Mouse (Mus musculus) hindbrain, embryonic 14.5 days (tissue): ENCODE results near the gene Npw. TPM values are rescaled to one million over a fixed set of nuclear protein-coding genes. Genes with fewer than 3 reads are reported as not detected.
"Not testable (repeated sequence)": the region's sequence is repeated elsewhere in the genome, so short reads cannot be mapped to it uniquely, and the experiment has no call there.

Source experiments
- ATAC-seq: fragments of 200-750 bp; cut with Nextera tagmentation; 2 replicates; pipeline ENCODE4 v1.8.0; 2017; ENCODE audit warnings: moderate number of reproducible peaks, mild to moderate bottlenecking, moderate TSS enrichment, moderate library complexity; ENCODE audit not compliant: low FRiP score
- DNase-seq: peaks from one replicate; pipeline ENCODE4 v3.0.0-alpha.2; 2015; ENCODE audit warnings: low spot score
- H3K27ac ChIP-seq: fragments of 300-500 bp; sonication (generic); 2 replicates; pipeline ENCODE4 v1.5.1; 2014; ENCODE audit warnings: mild to moderate bottlenecking, moderate library complexity
- H3K27me3 ChIP-seq: fragments of 300-500 bp; sonication (generic); 2 replicates; pipeline ENCODE4 v1.6.1; 2014; ENCODE audit warnings: mild to moderate bottlenecking, low read length, mixed read lengths; ENCODE audit not compliant: control insufficient read depth, insufficient read depth
- H3K36me3 ChIP-seq: fragments of 300-500 bp; sonication (generic); replicated peaks from 2 replicates; pipeline ENCODE4 v1.6.1; 2014; ENCODE audit not compliant: control insufficient read depth, insufficient read depth
- H3K4me1 ChIP-seq: fragments of 300-500 bp; sonication (generic); replicated peaks from 2 replicates; pipeline ENCODE4 v1.6.1; 2014; ENCODE audit warnings: antibody characterized with exemption, low read length, mixed read lengths; ENCODE audit not compliant: control insufficient read depth, insufficient read depth
- H3K4me2 ChIP-seq: fragments of 300-500 bp; sonication (generic); replicated peaks from 2 replicates; pipeline ENCODE4 v1.6.1; 2014; ENCODE audit warnings: mild to moderate bottlenecking, moderate library complexity
- H3K4me3 ChIP-seq: fragments of 300-500 bp; sonication (generic); replicated peaks from 2 replicates; pipeline ENCODE4 v1.5.1; 2014; ENCODE audit warnings: mild to moderate bottlenecking, low read length
- H3K9ac ChIP-seq: fragments of 300-500 bp; sonication (generic); 2 replicates; pipeline ENCODE4 v1.6.1; 2014
- H3K9me3 ChIP-seq: fragments of 300-500 bp; sonication (generic); 2 replicates; pipeline ENCODE4 v1.6.1; 2016; ENCODE audit warnings: low read length; ENCODE audit not compliant: control insufficient read depth
- WGBS: fragments of 180-500 bp; shearing (Covaris S2); extraction: QIAGEN DNeasy Blood & Tissue Kit; methylation state at CpG from one replicate; pipeline ENCODE4 v1.1.7; 2014; 5-methylcytosine and 5-hydroxymethylcytosine counted together
- polyA plus RNA-seq: library from polyadenylated mRNA; unstranded; fragments of >200 nt; fragmentation: Nextera tagmentation; extraction: Ambion mirVana; gene quantifications from 2 replicates; pipeline ENCODE4 v1.2.1, GENCODE M21; 2014

Npw gene
- polyA plus RNA-seq, 1 experiment from 2014 or later = 0.83 TPM

- Histone ChIP-seq H3K4me1 (peaks cover 8% of the 10 kb centered on the region), H3K36me3 (peaks cover 52% of the 10 kb centered on the region), H3K27me3 (no peaks in the 10 kb centered on the region), H3K27ac (no peak overlapping the region), H3K9ac (no peak overlapping the region), H3K9me3 (no peaks in the 10 kb centered on the region), H3K4me2 (no peak overlapping the region), H3K4me3 (no peak overlapping the region)
- ATAC-seq (no peak), DNase-seq (no peak)
- WGBS = 92% methylated on average over 5 of the region's 5 CpGs
These were observed 18.6 kb upstream of the Npw start for GRCm38 (mm10) chr17:24676877-24677276.

- peak; percentile 66 for DNase-seq
- Histone ChIP-seq H3K27ac (no peak overlapping the region), H3K4me1 (peaks cover 15% of the 10 kb centered on the region), H3K36me3 (peaks cover 46% of the 10 kb centered on the region), H3K9me3 (no peaks in the 10 kb centered on the region), H3K4me2 (no peak overlapping the region), H3K27me3 (no peaks in the 10 kb centered on the region), H3K9ac (no peak overlapping the region), H3K4me3 (no peak overlapping the region)
- 56% methylated on average over 2 of the region's 2 CpGs for WGBS
- no peak for ATAC-seq
These were observed 17.9 kb upstream of the Npw start for GRCm38 (mm10) chr17:24676187-24676586.

- Histone ChIP-seq H3K4me3 (no peak overlapping the region), H3K9me3 (no peaks in the 10 kb centered on the region), H3K4me1 (peaks cover 25% of the 10 kb centered on the region), H3K27ac (no peak overlapping the region), H3K27me3 (no peaks in the 10 kb centered on the region), H3K9ac (no peak overlapping the region), H3K36me3 (peaks cover 26% of the 10 kb centered on the region), H3K4me2 (no peak overlapping the region)
- no peak for DNase-seq
- 86% methylated on average over 7 of the region's 7 CpGs for WGBS
- no peak for ATAC-seq
These were observed 16.0 kb upstream of the Npw start for GRCm38 (mm10) chr17:24674277-24674676.

- Histone ChIP-seq H3K27ac (no peak overlapping the region), H3K27me3 (no peaks in the 10 kb centered on the region), H3K9me3 (no peaks in the 10 kb centered on the region), H3K4me3 (no peak overlapping the region), H3K4me1 (peaks cover 30% of the 10 kb centered on the region), H3K9ac (no peak overlapping the region), H3K4me2 (no peak overlapping the region), H3K36me3 (peaks cover 5% of the 10 kb centered on the region)
- ATAC-seq (no peak), DNase-seq (no peak)
- WGBS = 40% methylated on average over 5 of the region's 5 CpGs
These were observed 13.9 kb upstream of the Npw start for GRCm38 (mm10) chr17:24672141-24672540.

- Histone ChIP-seq H3K4me2 (peak overlapping the region; percentile 82; the same call in 1 of the 2 replicates), H3K27ac (no peak overlapping the region), H3K4me1 (peaks cover 30% of the 10 kb centered on the region), H3K9me3 (no peaks in the 10 kb centered on the region), H3K4me3 (no peak overlapping the region), H3K27me3 (no peaks in the 10 kb centered on the region), H3K36me3 (no peaks in the 10 kb centered on the region), H3K9ac (peak overlapping the region; percentile 29; the same call in 1 of the 2 replicates)
- DNase-seq = no peak
- no peak for ATAC-seq
- WGBS = 80% methylated on average over 5 of the region's 5 CpGs
These were observed 13.1 kb upstream of the Npw start for GRCm38 (mm10) chr17:24671346-24671745.

GRCm38 (mm10) chr17:24670246-24670844 is 12.1 kb upstream of the Npw start:
- DNase-seq = no peak
- Histone ChIP-seq H3K27me3 (no peaks in the 10 kb centered on the region), H3K27ac (peak overlapping the region; percentile 88), H3K9me3 (no peaks in the 10 kb centered on the region), H3K4me2 (peak overlapping the region; percentile 82), H3K9ac (peak overlapping the region; percentile 99), H3K36me3 (no peaks in the 10 kb centered on the region), H3K4me3 (peak overlapping the region; percentile 99), H3K4me1 (peaks cover 30% of the 10 kb centered on the region)
- ATAC-seq = no peak
- 14% methylated on average over 8 of the region's 8 CpGs for WGBS

GRCm38 (mm10) chr17:24669545-24670245 is 11.4 kb upstream of the Npw start, which contains the start of gene Zfp598:
Gene Zfp598 (plus strand): TSS chr17:24669687.
- Histone ChIP-seq H3K4me1 (peaks cover 30% of the 10 kb centered on the region), H3K9ac (peak within 1 kb of the TSS; percentile 99), H3K9me3 (no peaks in the 10 kb centered on the region), H3K27ac (peak within 1 kb of the TSS; percentile 88), H3K4me3 (peak within 1 kb of the TSS; percentile 99), H3K4me2 (peak within 1 kb of the TSS; percentile 82), H3K27me3 (no peaks in the 10 kb centered on the region), H3K36me3 (no peaks in the 10 kb centered on the region)
- WGBS = under 1% methylated on average over 71 of the region's 80 CpGs
- DNase-seq = peak; percentile 98
- peak; percentile 98 for ATAC-seq

GRCm38 (mm10) chr17:24669214-24669544 is 10.9 kb upstream of the Npw start:
- peak overlapping the region; percentile 99 for H3K9ac ChIP-seq
- not testable (repeated sequence) for H3K27me3 ChIP-seq, H3K9me3 ChIP-seq, DNase-seq, H3K36me3 ChIP-seq
- peaks cover 30% of the 10 kb centered on the region for H3K4me1 ChIP-seq
- peak overlapping the region; percentile 88 for H3K27ac ChIP-seq
- H3K4me3 ChIP-seq = peak overlapping the region; percentile 99
- H3K4me2 ChIP-seq = peak overlapping the region; percentile 82
- 12% methylated on average over 15 of the region's 15 CpGs for WGBS
- ATAC-seq = peak; percentile 32

- ATAC-seq (0 out of 2 replicates have a peak, but pooled peaks have one; percentile 5), DNase-seq (peak; percentile 61)
- Histone ChIP-seq H3K27ac (no peak overlapping the region), H3K4me1 (peaks cover 28% of the 10 kb centered on the region), H3K27me3 (no peaks in the 10 kb centered on the region), H3K9ac (no peak overlapping the region), H3K4me3 (no peak overlapping the region), H3K4me2 (no peak overlapping the region), H3K36me3 (no peaks in the 10 kb centered on the region), H3K9me3 (no peaks in the 10 kb centered on the region)
- WGBS = 41% methylated on average over 6 of the region's 6 CpGs
These were observed 9.2 kb upstream of the Npw start for GRCm38 (mm10) chr17:24667416-24667815.
